Mouse (Mus musculus): Measurements from ENCODE around the gene B3galnt1. TPM values are rescaled to one million over a fixed set of nuclear protein-coding genes. Genes with fewer than 3 reads are reported as not detected.

The B3galnt1 gene
- 27.5 and 29.2 TPM in 2 replicates for polyA plus RNA-seq (2016; fragmentation: Nextera tagmentation; extraction: Ambion mirVana)

DNA sequence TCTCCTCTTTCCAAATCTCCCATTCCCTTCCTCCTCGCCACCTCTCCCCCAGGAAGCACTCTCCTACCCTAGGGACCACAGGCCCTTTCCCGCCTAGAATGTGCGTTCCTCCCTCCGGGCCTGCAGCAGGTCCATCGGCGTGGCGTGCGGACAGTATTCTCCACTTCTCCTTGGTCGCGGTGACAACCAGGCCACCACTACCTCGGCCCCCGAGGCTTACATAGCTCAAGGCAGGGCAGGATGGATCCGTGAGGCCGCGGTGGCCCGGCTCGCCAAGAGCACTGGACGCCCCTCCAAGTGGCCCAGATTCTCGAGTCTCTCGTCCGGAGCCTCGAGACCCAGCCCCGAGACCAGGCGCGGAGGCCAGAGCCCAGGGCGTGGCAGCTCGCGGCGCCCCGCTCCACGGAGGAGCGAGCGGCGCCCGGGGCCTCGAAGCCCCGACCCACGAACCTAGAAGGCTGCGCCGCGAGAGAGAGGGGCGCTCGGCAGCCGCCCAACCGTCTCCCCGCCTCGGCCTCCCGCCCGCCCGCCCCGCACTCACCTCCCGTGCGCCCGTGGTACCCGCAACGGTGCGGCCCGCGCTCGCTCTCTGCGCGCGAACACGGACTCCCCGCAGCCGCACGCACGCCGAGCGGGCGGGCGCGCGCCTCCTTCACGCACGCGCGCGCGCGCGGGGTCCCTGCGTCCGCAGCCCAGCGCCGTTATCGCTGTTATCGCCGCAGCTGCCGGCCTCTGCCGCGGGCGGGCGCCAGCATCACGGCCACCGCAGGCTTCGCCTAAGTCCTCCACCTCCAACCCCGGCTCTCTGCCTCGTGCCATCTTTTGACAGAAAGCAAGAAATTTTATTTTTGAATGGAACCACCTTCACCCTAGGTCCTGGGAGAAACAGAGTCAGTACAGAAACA is at the start of gene B3galnt1:
Gene B3galnt1 (minus strand): TSS at position 700 of the 905 bp plus-strand sequence.
- DNase-seq (ENCODE audit: extremely low spot score, low spot score), result peak; percentile 58
- Histone ChIP-seq H3K4me3 (peak within 1 kb of the TSS; percentile 77), H3K36me3 (replicated peaks) (0 out of 2 replicates have a peak, but pooled peaks cover 2% of the 10 kb centered on the region), H3K27me3 (ENCODE audit: poor library complexity, severe bottlenecking) (peaks cover 18% of the 10 kb centered on the region), H3K9me3 (no peaks in the 10 kb centered on the region), H3K27ac (peak within 1 kb of the TSS; percentile 90), H3K4me1 (peaks cover 29% of the 10 kb centered on the region)
- WGBS, result under 1% methylated on average over 95 of the region's 99 CpGs

GRCm38 (mm10) chr3:69634521-69634920 is 35.8 kb upstream of the B3galnt1 start:
- H3K9me3 ChIP-seq, result no peaks in the 10 kb centered on the region
- H3K27me3 ChIP-seq (ENCODE audit: poor library complexity, severe bottlenecking), result no peaks in the 10 kb centered on the region
- H3K4me3 ChIP-seq, result no peak overlapping the region
- H3K36me3 ChIP-seq (replicated peaks), result no peaks in the 10 kb centered on the region
- H3K4me1 ChIP-seq, result no peaks in the 10 kb centered on the region
- no peak for DNase-seq (ENCODE audit: extremely low spot score, low spot score)
- WGBS, result 79% methylated on average over 3 of the region's 3 CpGs
- H3K27ac ChIP-seq, result no peak overlapping the region

DNA sequence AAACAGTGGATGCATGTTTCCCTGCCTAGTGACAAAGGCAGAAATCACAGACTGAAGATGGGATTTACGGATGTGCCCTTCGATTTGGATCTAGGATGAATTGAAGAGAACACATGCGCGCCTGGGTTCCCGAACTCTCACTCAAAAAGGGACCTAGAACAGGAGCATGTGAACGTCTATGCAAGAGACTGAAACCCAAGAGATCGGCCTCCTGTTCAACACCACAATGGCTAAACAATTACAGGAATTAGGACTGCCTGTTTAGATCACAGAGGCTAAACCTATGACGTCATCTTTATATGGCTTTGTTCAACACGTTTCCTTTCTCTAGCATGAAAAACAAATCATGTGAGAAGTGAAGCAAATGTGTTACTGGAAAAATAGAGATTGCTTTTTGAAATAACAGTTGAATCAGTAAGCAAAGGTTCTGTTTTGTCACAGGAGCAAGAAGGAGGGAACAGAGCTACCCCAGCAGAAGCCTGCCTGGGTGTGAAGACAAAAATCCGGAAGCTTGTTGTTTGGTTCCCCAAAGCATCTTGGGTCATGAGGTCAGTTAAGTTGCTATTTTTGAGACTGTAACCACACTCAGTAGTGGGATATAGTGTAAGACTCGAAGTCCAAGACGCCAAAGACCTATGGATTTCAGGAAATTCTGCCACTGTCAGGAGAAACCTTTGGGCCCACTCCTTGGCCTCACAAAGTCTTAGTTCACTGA is 35.1 kb upstream of the B3galnt1 start:
- Histone ChIP-seq H3K27ac (no peak overlapping the region), H3K4me3 (no peak overlapping the region), H3K27me3 (ENCODE audit: poor library complexity, severe bottlenecking) (no peaks in the 10 kb centered on the region), H3K36me3 (replicated peaks) (no peaks in the 10 kb centered on the region), H3K9me3 (no peaks in the 10 kb centered on the region), H3K4me1 (no peaks in the 10 kb centered on the region)
- WGBS, result 86% methylated on average over 12 of the region's 12 CpGs
- no peak for DNase-seq (ENCODE audit: extremely low spot score, low spot score)

GRCm38 (mm10) chr3:69626963-69627590 is 28.3 kb upstream of the B3galnt1 start:
- H3K36me3 ChIP-seq (replicated peaks), result no peaks in the 10 kb centered on the region
- 0 out of 2 replicates have a peak, but pooled peaks cover 5% of the 10 kb centered on the region for H3K4me1 ChIP-seq
- no peak overlapping the region for H3K27ac ChIP-seq
- WGBS, result 84% methylated on average over 11 of the region's 11 CpGs
- no peak overlapping the region for H3K4me3 ChIP-seq
- no peaks in the 10 kb centered on the region for H3K9me3 ChIP-seq
- H3K27me3 ChIP-seq (ENCODE audit: poor library complexity, severe bottlenecking), result no peaks in the 10 kb centered on the region
- DNase-seq (ENCODE audit: extremely low spot score, low spot score), result no peak

DNA sequence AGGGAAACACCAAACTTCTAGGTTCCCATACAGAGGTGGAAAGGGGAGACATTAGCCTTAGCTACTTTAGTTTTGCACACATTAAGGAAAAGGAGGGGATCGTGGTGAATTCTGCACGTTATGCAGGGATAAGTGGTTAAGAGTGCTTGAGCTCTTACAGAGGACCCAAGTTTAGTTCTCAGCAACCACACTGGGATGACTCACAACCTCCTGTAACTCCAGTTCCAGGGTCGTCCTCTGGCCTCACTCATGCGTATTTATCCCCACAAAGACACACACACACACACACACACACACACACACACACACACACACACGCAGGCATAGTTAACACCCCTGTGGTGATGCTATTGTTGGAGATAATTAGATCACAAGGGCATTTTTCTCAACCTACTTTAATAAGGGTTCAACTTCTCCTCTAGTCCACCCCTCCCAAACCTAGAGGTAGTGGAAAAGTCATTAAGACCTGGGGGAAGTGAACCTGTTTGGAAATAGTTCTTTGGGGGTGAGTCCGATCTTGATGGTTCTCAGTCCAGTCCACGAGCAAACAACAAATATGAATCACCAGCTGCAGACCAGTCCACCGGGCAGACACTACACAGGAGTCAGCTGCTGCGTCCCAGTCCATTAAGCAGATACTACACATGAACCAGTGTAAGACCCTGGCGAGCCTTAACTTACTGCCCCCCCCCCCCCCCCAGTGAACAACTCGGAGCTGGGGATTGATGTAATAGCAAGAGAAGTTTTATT is 27.6 kb upstream of the B3galnt1 start:
- H3K27ac ChIP-seq, result no peak overlapping the region
- H3K4me3 ChIP-seq, result no peak overlapping the region
- 85% methylated on average over 11 of the region's 11 CpGs for WGBS
- H3K27me3 ChIP-seq (ENCODE audit: poor library complexity, severe bottlenecking), result no peaks in the 10 kb centered on the region
- DNase-seq (ENCODE audit: extremely low spot score, low spot score), result no peak
- H3K4me1 ChIP-seq, result 0 out of 2 replicates have a peak, but pooled peaks cover 5% of the 10 kb centered on the region
- H3K9me3 ChIP-seq, result no peaks in the 10 kb centered on the region
- H3K36me3 ChIP-seq (replicated peaks), result no peaks in the 10 kb centered on the region

GRCm38 (mm10) chr3:69624182-69624581 is 25.4 kb upstream of the B3galnt1 start:
- 0 out of 2 replicates have a peak, but pooled peaks cover 5% of the 10 kb centered on the region for H3K4me1 ChIP-seq
- no peak overlapping the region for H3K27ac ChIP-seq
- 81% methylated on average over 2 of the region's 2 CpGs for WGBS
- H3K27me3 ChIP-seq (ENCODE audit: poor library complexity, severe bottlenecking), result no peaks in the 10 kb centered on the region
- no peak for DNase-seq (ENCODE audit: extremely low spot score, low spot score)
- no peak overlapping the region for H3K4me3 ChIP-seq
- no peaks in the 10 kb centered on the region for H3K36me3 ChIP-seq (replicated peaks)
- no peaks in the 10 kb centered on the region for H3K9me3 ChIP-seq

- Histone ChIP-seq H3K27me3 (ENCODE audit: poor library complexity, severe bottlenecking) (no peaks in the 10 kb centered on the region), H3K4me1 (no peaks in the 10 kb centered on the region), H3K36me3 (replicated peaks) (no peaks in the 10 kb centered on the region), H3K9me3 (peaks cover 10% of the 10 kb centered on the region; the same call in 1 of the 2 replicates), H3K27ac (no peak overlapping the region), H3K4me3 (no peak overlapping the region)
- no peak for DNase-seq (ENCODE audit: extremely low spot score, low spot score)
- 90% methylated on average over 5 of the region's 5 CpGs for WGBS
These were observed 9.1 kb upstream of the B3galnt1 start for GRCm38 (mm10) chr3:69607909-69608308.

DNA sequence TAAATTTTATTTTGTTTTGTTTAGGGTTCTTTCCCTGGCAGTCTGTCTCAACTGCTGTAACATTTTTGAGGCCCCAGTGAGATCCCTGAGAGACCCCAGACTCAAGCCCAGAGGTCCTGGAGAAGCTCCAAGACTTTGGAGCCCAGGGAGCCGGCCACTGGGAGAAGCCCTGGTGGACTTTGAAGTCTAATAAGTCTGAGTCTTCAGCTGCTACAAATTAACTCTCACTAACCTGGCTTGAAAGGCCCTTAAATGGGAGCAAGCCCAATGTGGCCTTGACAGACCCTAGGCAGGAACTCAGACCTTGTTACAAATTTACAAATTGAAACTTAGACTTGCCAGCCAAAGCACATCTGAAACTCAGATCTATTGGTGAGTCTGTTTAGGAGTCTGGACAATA is 8.7 kb upstream of the B3galnt1 start:
- Histone ChIP-seq H3K27me3 (ENCODE audit: poor library complexity, severe bottlenecking) (no peaks in the 10 kb centered on the region), H3K4me3 (no peak overlapping the region)
- 57% methylated on average over 1 of the region's 1 CpGs for WGBS

GRCm38 (mm10) chr3:69606923-69607322 is 8.2 kb upstream of the B3galnt1 start:
- peaks cover 6% of the 10 kb centered on the region for H3K4me1 ChIP-seq
- no peaks in the 10 kb centered on the region for H3K27me3 ChIP-seq (ENCODE audit: poor library complexity, severe bottlenecking)
- no peak overlapping the region for H3K4me3 ChIP-seq
- 98% methylated on average over 1 of the region's 1 CpGs for WGBS
- H3K36me3 ChIP-seq (replicated peaks), result no peaks in the 10 kb centered on the region
- no peak for DNase-seq (ENCODE audit: extremely low spot score, low spot score)
- no peak overlapping the region for H3K27ac ChIP-seq
- H3K9me3 ChIP-seq, result no peaks in the 10 kb centered on the region; the same call in 1 of the 2 replicates

More for the DNA sequence above, 8.7 kb upstream of the B3galnt1 start:
- DNase-seq (ENCODE audit: extremely low spot score, low spot score), result no peak
- Histone ChIP-seq H3K27ac (no peak overlapping the region), H3K9me3 (peaks cover 5% of the 10 kb centered on the region; the same call in 1 of the 2 replicates), H3K36me3 (replicated peaks) (no peaks in the 10 kb centered on the region), H3K4me1 (0 out of 2 replicates have a peak, but pooled peaks cover under 1% of the 10 kb centered on the region)

DNA sequence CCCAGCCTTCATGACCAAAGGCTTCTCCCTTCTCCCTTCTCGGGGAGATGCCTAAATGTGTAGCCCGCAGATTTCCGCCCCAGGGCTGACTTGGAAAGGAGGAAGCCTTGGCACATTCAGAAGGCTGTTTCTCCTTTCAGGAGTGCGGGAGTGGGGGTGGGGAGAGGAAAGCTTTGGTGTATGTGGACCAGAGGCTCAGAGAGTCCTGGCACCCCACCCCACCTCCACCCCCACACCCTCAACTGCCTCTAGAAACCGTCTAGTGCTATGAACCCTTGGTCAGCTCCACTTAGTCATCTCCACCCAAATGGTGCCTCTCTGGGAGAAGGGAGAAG is 373 bp upstream of the B3galnt1 start:
- 0 out of 2 replicates have a peak, but pooled peaks cover 1% of the 10 kb centered on the region for H3K36me3 ChIP-seq (replicated peaks)
- peak overlapping the region; percentile 90 for H3K27ac ChIP-seq
- DNase-seq (ENCODE audit: extremely low spot score, low spot score), result peak; percentile 33
- WGBS, result 21% methylated on average over 5 of the region's 5 CpGs
- peak overlapping the region; percentile 77 for H3K4me3 ChIP-seq
- H3K4me1 ChIP-seq, result peaks cover 29% of the 10 kb centered on the region
- no peaks in the 10 kb centered on the region for H3K9me3 ChIP-seq
- peaks cover 18% of the 10 kb centered on the region for H3K27me3 ChIP-seq (ENCODE audit: poor library complexity, severe bottlenecking)

- Histone ChIP-seq H3K4me3 (peak overlapping the region; percentile 77), H3K36me3 (replicated peaks) (0 out of 2 replicates have a peak, but pooled peaks cover 2% of the 10 kb centered on the region), H3K27me3 (ENCODE audit: poor library complexity, severe bottlenecking) (peaks cover 18% of the 10 kb centered on the region), H3K27ac (peak overlapping the region; percentile 90), H3K9me3 (no peaks in the 10 kb centered on the region), H3K4me1 (peaks cover 29% of the 10 kb centered on the region)
- peak; percentile 32 for DNase-seq (ENCODE audit: extremely low spot score, low spot score)
- WGBS, result 8% methylated on average over 7 of the region's 7 CpGs
These were observed 944 bp downstream of the B3galnt1 start for GRCm38 (mm10) chr3:69597816-69598215.

- no peak overlapping the region for H3K27ac ChIP-seq
- H3K27me3 ChIP-seq (ENCODE audit: poor library complexity, severe bottlenecking), result peaks cover 18% of the 10 kb centered on the region
- no peaks in the 10 kb centered on the region for H3K9me3 ChIP-seq
- 95% methylated on average over 6 of the region's 6 CpGs for WGBS
- H3K4me1 ChIP-seq, result peaks cover 26% of the 10 kb centered on the region
- peak overlapping the region; percentile 77 for H3K4me3 ChIP-seq
- no peak for DNase-seq (ENCODE audit: extremely low spot score, low spot score)
- H3K36me3 ChIP-seq (replicated peaks), result 0 out of 2 replicates have a peak, but pooled peaks cover 2% of the 10 kb centered on the region
These were observed 1.5 kb downstream of the B3galnt1 start for GRCm38 (mm10) chr3:69597211-69597610.
